Mouse (Mus musculus): ENCODE data around the gene Abca6. TPM values are rescaled to one million over a fixed set of nuclear protein-coding genes. Genes with fewer than 3 reads are reported as not detected.

The Abca6 gene
- polyA plus RNA-seq (2011; ENCODE audit: insufficient read depth, insufficient read length, low replicate concordance, missing spikeins), result 0.18 TPM in 1 of 2 replicates, not detected in the other

DNA sequence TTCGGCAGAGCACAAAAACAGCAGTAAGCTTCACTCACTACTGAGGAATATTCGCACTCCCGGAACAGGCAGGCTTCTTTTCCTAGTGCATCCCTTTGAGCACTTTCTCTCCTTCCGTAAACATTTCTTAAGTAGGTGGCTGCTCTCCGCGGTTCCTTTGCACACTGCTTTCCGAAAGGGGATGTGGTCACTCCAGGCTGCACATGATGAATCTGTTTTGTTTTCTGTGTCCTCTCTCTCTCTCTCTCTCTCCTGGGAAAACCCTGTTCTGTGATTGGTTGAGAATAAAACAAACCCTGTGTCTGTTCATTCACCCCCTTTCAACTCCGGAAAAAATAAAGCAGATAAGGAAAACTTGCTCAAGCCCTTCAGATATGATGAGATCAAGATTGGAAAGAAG, at the start of gene Abca6:
Gene Abca6 (minus strand): TSS at position 243 of the 400 bp plus-strand sequence.
- 19% methylated on average over 8 of the region's 8 CpGs for WGBS
- Histone ChIP-seq H3K4me3 (replicated peaks; ENCODE audit: control insufficient read depth, low read depth, low read length) (no peak within 1 kb of the TSS), H3K27ac (ENCODE audit: control insufficient read depth, insufficient read depth, low read depth, low read length, poor library complexity) (no peak within 1 kb of the TSS), H3K4me1 (ENCODE audit: control insufficient read depth, insufficient read depth, low read length) (no peaks in the 10 kb centered on the region; the same call in 1 of the 2 replicates)
- no peak for TF ChIP-seq POLR2A (IDR thresholded peaks at IDR 0.05; ENCODE audit: borderline replicate concordance, control insufficient read depth, low read depth, low read length)
- no peak for TF ChIP-seq CTCF (IDR thresholded peaks at IDR 0.05; ENCODE audit: control insufficient read depth, insufficient read depth, low read length)

- no peak for TF ChIP-seq CTCF (IDR thresholded peaks at IDR 0.05; ENCODE audit: control insufficient read depth, insufficient read depth, low read length)
- no peak for TF ChIP-seq POLR2A (IDR thresholded peaks at IDR 0.05; ENCODE audit: borderline replicate concordance, control insufficient read depth, low read depth, low read length)
- Histone ChIP-seq H3K27ac (ENCODE audit: control insufficient read depth, insufficient read depth, low read depth, low read length, poor library complexity) (no peak overlapping the region), H3K4me1 (ENCODE audit: control insufficient read depth, insufficient read depth, low read length) (no peaks in the 10 kb centered on the region), H3K4me3 (replicated peaks; ENCODE audit: control insufficient read depth, low read depth, low read length) (no peak overlapping the region)
- 82% methylated on average over 13 of the region's 13 CpGs for WGBS
These were observed 46.4 kb upstream of the Abca6 start for GRCm38 (mm10) chr11:110297917-110298533.

DNA sequence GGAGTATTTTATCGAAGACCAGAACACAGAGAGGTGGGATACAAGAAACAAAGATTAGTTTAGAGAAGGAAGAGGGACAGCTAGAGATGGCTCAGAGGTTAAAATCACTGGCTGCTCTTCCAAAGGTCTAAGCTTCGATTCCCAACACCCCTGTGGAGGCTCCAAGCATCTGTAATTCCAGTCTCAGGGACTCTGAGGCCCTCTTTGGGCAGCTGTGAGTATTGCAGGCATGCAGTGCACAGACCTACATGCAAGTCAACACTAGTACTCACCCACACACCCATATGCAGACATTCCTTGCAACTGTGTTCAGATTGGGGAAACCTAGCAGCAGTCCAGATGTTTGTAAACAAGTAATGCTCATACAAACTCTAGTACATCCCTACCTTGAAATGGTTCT, 39.0 kb upstream of the Abca6 start:
- TF ChIP-seq POLR2A (IDR thresholded peaks at IDR 0.05; ENCODE audit: borderline replicate concordance, control insufficient read depth, low read depth, low read length) (no peak), CTCF (IDR thresholded peaks at IDR 0.05; ENCODE audit: control insufficient read depth, insufficient read depth, low read length) (no peak)
- H3K4me1 ChIP-seq (ENCODE audit: control insufficient read depth, insufficient read depth, low read length), result no peaks in the 10 kb centered on the region; the same call in 1 of the 2 replicates
- H3K27ac ChIP-seq (ENCODE audit: control insufficient read depth, insufficient read depth, low read depth, low read length, poor library complexity), result no peak overlapping the region
- H3K4me3 ChIP-seq (replicated peaks; ENCODE audit: control insufficient read depth, low read depth, low read length), result no peak overlapping the region
- 67% methylated on average over 2 of the region's 2 CpGs for WGBS

DNA sequence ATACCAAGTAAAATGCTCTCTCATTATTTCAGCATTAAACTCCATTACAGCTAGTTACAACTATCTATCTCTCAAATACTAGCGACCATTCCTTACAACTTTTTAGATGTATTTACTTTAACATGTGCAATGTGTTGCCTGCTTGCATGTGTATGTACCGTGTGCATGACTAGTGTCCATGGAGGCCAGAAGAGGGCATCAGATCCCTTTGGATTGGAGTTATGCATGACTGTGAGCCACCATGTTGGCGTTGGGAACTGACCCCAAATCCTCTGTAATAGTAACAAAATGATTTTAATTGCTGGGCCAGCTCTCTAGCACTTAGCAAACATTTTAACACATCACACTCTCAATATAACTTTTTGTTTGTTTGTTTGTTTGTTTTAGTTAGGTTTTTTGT, 36.8 kb upstream of the Abca6 start:
- 83% methylated on average over 3 of the region's 3 CpGs for WGBS
- Histone ChIP-seq H3K4me3 (replicated peaks; ENCODE audit: control insufficient read depth, low read depth, low read length) (no peak overlapping the region), H3K4me1 (ENCODE audit: control insufficient read depth, insufficient read depth, low read length) (no peaks in the 10 kb centered on the region; the same call in 1 of the 2 replicates)

DNA sequence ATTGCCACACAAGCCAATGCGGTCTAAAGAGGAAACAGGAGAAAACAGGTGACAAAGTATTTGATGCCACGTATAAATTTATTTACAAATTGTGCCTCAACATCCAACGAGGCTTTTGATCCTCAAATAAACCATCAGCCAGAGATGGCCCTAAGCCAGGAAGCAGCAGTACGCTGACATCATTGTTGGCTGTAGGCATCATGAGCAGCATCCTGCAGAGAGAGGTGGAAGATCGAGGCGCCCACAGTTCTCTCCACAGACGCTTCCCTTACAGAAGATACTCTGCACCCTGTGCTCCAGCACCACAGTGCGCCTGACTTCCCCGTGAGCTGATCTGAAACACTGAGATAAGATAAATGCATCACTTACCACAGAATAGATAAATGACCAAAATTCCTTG, 36.1 kb upstream of the Abca6 start:
- Histone ChIP-seq H3K4me3 (replicated peaks; ENCODE audit: control insufficient read depth, low read depth, low read length) (no peak overlapping the region), H3K4me1 (ENCODE audit: control insufficient read depth, insufficient read depth, low read length) (no peaks in the 10 kb centered on the region; the same call in 1 of the 2 replicates), H3K27ac (ENCODE audit: control insufficient read depth, insufficient read depth, low read depth, low read length, poor library complexity) (no peak overlapping the region)
- TF ChIP-seq POLR2A (IDR thresholded peaks at IDR 0.05; ENCODE audit: borderline replicate concordance, control insufficient read depth, low read depth, low read length), result no peak
- TF ChIP-seq CTCF (IDR thresholded peaks at IDR 0.05; ENCODE audit: control insufficient read depth, insufficient read depth, low read length), result no peak
- WGBS, result 57% methylated on average over 9 of the region's 9 CpGs

More for the DNA sequence above, 36.8 kb upstream of the Abca6 start:
- no peak overlapping the region for H3K27ac ChIP-seq (ENCODE audit: control insufficient read depth, insufficient read depth, low read depth, low read length, poor library complexity)
- TF ChIP-seq POLR2A (IDR thresholded peaks at IDR 0.05; ENCODE audit: borderline replicate concordance, control insufficient read depth, low read depth, low read length) (no peak), CTCF (IDR thresholded peaks at IDR 0.05; ENCODE audit: control insufficient read depth, insufficient read depth, low read length) (no peak)

DNA sequence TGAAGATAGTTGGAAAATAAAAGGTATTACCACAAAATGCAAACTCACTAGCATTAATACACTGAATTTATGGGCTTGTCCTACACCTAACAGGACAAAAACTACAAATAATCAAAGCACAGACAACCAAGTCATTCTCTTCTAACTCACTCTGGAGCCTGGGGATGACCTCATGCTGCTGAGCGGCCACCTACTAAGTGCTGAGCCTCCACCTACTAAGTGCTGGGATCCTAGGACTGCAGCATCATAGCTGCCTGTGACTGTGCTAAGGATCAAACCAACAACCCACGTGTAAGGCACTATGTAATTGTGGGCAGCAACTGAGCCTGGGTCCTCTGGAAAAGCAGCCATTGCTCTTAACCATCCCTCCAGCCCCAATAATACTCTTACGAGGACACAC, 34.8 kb upstream of the Abca6 start:
- no peak overlapping the region for H3K27ac ChIP-seq (ENCODE audit: control insufficient read depth, insufficient read depth, low read depth, low read length, poor library complexity)
- WGBS, result 71% methylated on average over 3 of the region's 3 CpGs
- H3K4me3 ChIP-seq (replicated peaks; ENCODE audit: control insufficient read depth, low read depth, low read length), result no peak overlapping the region
- H3K4me1 ChIP-seq (ENCODE audit: control insufficient read depth, insufficient read depth, low read length), result no peaks in the 10 kb centered on the region; the same call in 1 of the 2 replicates
- no peak for TF ChIP-seq POLR2A (IDR thresholded peaks at IDR 0.05; ENCODE audit: borderline replicate concordance, control insufficient read depth, low read depth, low read length)
- TF ChIP-seq CTCF (IDR thresholded peaks at IDR 0.05; ENCODE audit: control insufficient read depth, insufficient read depth, low read length), result no peak

- 26% methylated on average over 10 of the region's 10 CpGs for WGBS
- Histone ChIP-seq H3K4me3 (replicated peaks; ENCODE audit: control insufficient read depth, low read depth, low read length) (peak overlapping the region; percentile 29), H3K27ac (ENCODE audit: control insufficient read depth, insufficient read depth, low read depth, low read length, poor library complexity) (no peak overlapping the region), H3K4me1 (ENCODE audit: control insufficient read depth, insufficient read depth, low read length) (no peaks in the 10 kb centered on the region; the same call in 1 of the 2 replicates)
- TF ChIP-seq CTCF (IDR thresholded peaks at IDR 0.05; ENCODE audit: control insufficient read depth, insufficient read depth, low read length), result no peak; the same call in 1 of the 2 replicates
- TF ChIP-seq POLR2A (IDR thresholded peaks at IDR 0.05; ENCODE audit: borderline replicate concordance, control insufficient read depth, low read depth, low read length), result no peak
These were observed 33.3 kb upstream of the Abca6 start for GRCm38 (mm10) chr11:110284849-110285248.

- WGBS, result 28% methylated on average over 9 of the region's 9 CpGs
- TF ChIP-seq POLR2A (IDR thresholded peaks at IDR 0.05; ENCODE audit: borderline replicate concordance, control insufficient read depth, low read depth, low read length) (no peak), CTCF (IDR thresholded peaks at IDR 0.05; ENCODE audit: control insufficient read depth, insufficient read depth, low read length) (no peak)
- H3K4me1 ChIP-seq (ENCODE audit: control insufficient read depth, insufficient read depth, low read length), result no peaks in the 10 kb centered on the region; the same call in 1 of the 2 replicates
- H3K27ac ChIP-seq (ENCODE audit: control insufficient read depth, insufficient read depth, low read depth, low read length, poor library complexity), result no peak overlapping the region
- H3K4me3 ChIP-seq (replicated peaks; ENCODE audit: control insufficient read depth, low read depth, low read length), result no peak overlapping the region
These were observed 32.7 kb upstream of the Abca6 start for GRCm38 (mm10) chr11:110284185-110284787.

All from bone marrow, adult 2 months (tissue).